Mouse (Mus musculus) ovary, postnatal 10 days (tissue): Measurements from ENCODE around the gene S100a1.

Experiments used
- DNase-seq: peaks from one replicate; pipeline ENCODE4 v3.0.0; 2022; ENCODE audit warnings: low spot score

The S100a1 gene

GRCm38 (mm10) chr3:90509747-90510123, 4.5 kb downstream of the S100a1 start:
- DNase-seq, result no peak

GRCm38 (mm10) chr3:90508950-90509746, 5.0 kb downstream of the S100a1 start, which contains the start of gene Chtop:
TSS of gene Chtop (minus strand) at chr3:90509498.
- DNase-seq, result peak; percentile 98

GRCm38 (mm10) chr3:90508287-90508949, 5.8 kb downstream of the S100a1 start:
- DNase-seq, result no peak

GRCm38 (mm10) chr3:90506362-90506761, 7.8 kb downstream of the S100a1 start:
- no peak for DNase-seq

GRCm38 (mm10) chr3:90505216-90505615, 9.0 kb downstream of the S100a1 start:
- no peak for DNase-seq

- DNase-seq, result no peak
Measured at GRCm38 (mm10) chr3:90503444-90503843, 10.7 kb downstream of the S100a1 start.

GRCm38 (mm10) chr3:90497597-90497996, 16.6 kb downstream of the S100a1 start:
- no peak for DNase-seq

GRCm38 (mm10) chr3:90495850-90496525, 18.2 kb downstream of the S100a1 start:
- no peak for DNase-seq

GRCm38 (mm10) chr3:90493831-90494540, 20.2 kb downstream of the S100a1 start:
- no peak for DNase-seq

- DNase-seq, result no peak
Measured at GRCm38 (mm10) chr3:90491350-90491749, 22.8 kb downstream of the S100a1 start.

- peak; percentile 88 for DNase-seq
Measured at GRCm38 (mm10) chr3:90490696-90491256, 23.4 kb downstream of the S100a1 start, which contains the start of gene Snapin. TSS of gene Snapin (minus strand) at chr3:90491033.

GRCm38 (mm10) chr3:90488576-90488975, 25.6 kb downstream of the S100a1 start:
- DNase-seq, result no peak

- DNase-seq, result no peak
Measured at GRCm38 (mm10) chr3:90486998-90487397, 27.2 kb downstream of the S100a1 start.

- peak; percentile 90 for DNase-seq
Measured at GRCm38 (mm10) chr3:90475831-90476611, 38.2 kb downstream of the S100a1 start, which contains the start of gene Ilf2. TSS of gene Ilf2 (plus strand) at chr3:90476126.

- DNase-seq, result no peak
Measured at GRCm38 (mm10) chr3:90475151-90475830, 38.9 kb downstream of the S100a1 start.

- DNase-seq, result no peak
Measured at GRCm38 (mm10) chr3:90472213-90472612, 42.0 kb downstream of the S100a1 start.

- no peak for DNase-seq
Measured at GRCm38 (mm10) chr3:90467618-90468300, 46.4 kb downstream of the S100a1 start.

- DNase-seq, result peak; percentile 33
Measured at GRCm38 (mm10) chr3:90466311-90466766, 47.9 kb downstream of the S100a1 start.

GRCm38 (mm10) chr3:90465686-90466310, 48.4 kb downstream of the S100a1 start, which contains the start of gene Npr1:
TSS of gene Npr1 (minus strand) at chr3:90465866.
- DNase-seq, result peak; percentile 21
